Mouse (Mus musculus) spleen, adult 2 months (tissue): ENCODE data around the gene Alms1.
"Not testable (repeated sequence)": the region's sequence is repeated elsewhere in the genome, so short reads cannot be mapped to it uniquely, and the experiment has no call there.

Experiments used
- CTCF ChIP-seq: fragments of 200-500 bp; IDR thresholded peaks from 2 replicates; pipeline ENCODE4 v1.5.1; 2011; ENCODE audit warnings: mild to moderate bottlenecking, inconsistent platforms; ENCODE audit not compliant: insufficient read depth, insufficient read length, insufficient replicate concordance; ENCODE audit errors: extremely low read depth
- POLR2A ChIP-seq: fragments of 200-500 bp; IDR thresholded peaks from 2 replicates; pipeline ENCODE4 v1.6.1; 2011; ENCODE audit warnings: low read depth, low read length, inconsistent platforms

DNA sequence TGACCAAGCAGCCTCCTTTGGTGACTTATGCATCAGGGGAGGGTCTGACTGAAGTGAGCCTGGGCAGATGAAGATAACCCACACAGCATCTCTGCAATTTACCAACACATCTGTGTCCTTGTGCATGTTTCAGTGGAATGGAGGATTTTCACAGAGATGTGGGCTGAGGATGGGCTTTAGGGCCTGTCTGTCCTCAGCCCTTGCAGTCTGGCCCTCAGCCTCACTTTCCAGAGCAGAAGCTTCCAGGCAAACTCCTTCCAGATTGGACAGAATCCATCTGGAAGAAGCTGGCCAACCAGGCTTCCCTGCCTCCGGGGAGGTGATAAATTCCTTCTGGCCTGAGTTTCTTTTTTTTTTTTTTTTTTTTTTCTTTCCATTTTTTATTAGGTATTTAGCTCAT is 122.3 kb downstream of the Alms1 start:
- TF ChIP-seq CTCF, POLR2A: not testable (repeated sequence)
